Mouse (Mus musculus) cortical plate, adult 2 months (tissue): Measurements from ENCODE around the gene Sgms1.

Experiments used
- CTCF ChIP-seq: fragments of 200-500 bp; IDR thresholded peaks from 2 replicates; pipeline ENCODE4 v1.5.1; 2011; ENCODE audit warnings: mild to moderate bottlenecking, control low read depth, low read length; ENCODE audit not compliant: insufficient read depth; ENCODE audit errors: extremely low read depth
- POLR2A ChIP-seq: fragments of 200-500 bp; IDR thresholded peaks from 2 replicates; pipeline ENCODE4 v1.6.1; 2011; ENCODE audit warnings: mild to moderate bottlenecking, low read length, control low read depth; ENCODE audit not compliant: insufficient read depth; ENCODE audit errors: extremely low read depth

- TF ChIP-seq CTCF (no peak), POLR2A (no peak)
Observed at GRCm38 (mm10) chr19:32124155-32124554, 265.4 kb downstream of the Sgms1 start.
